Mouse (Mus musculus) MEL (cell line): ENCODE measurements at regions not wholly inside any gene's neighbourhood (a gene's known extent, or its start where the extent isn't known, plus 50 kb on each side); places are given as distances from the start of the nearest gene placed in this dataset.

Experiments used
- DNase-seq: peaks from one replicate; pipeline ENCODE4 v3.0.0; 2011; ENCODE audit warnings: low read depth, low spot score
- H3K27ac ChIP-seq: 2 replicates; pipeline ENCODE4 v1.5.1; 2012; ENCODE audit warnings: low read depth, mild to moderate bottlenecking, control low read depth, low read length, moderate library complexity; ENCODE audit not compliant: control insufficient read depth
- H3K27me3 ChIP-seq, 2 experiments: fragments of 150-350 bp in 1 of 2; sonication (generic) in 1 of 2; 2 replicates each; pipeline ENCODE4 v1.6.1; 2012; ENCODE audit warnings: low read length in 2 of 2, mild to moderate bottlenecking in 2 of 2, improper control_type of control experiment in 1 of 2, moderate library complexity in 1 of 2; ENCODE audit not compliant: insufficient read depth in 2 of 2, control insufficient read depth in 1 of 2
- H3K36me3 ChIP-seq, 2 experiments: 2 replicates each; pipeline ENCODE4 v1.6.1; 2012 to 2014; ENCODE audit warnings: low read length in 2 of 2, improper control_type of control experiment in 1 of 2, inconsistent platforms in 1 of 2, mild to moderate bottlenecking in 1 of 2; ENCODE audit not compliant: insufficient read depth in 2 of 2, control insufficient read depth in 1 of 2
- H3K4me1 ChIP-seq, 2 experiments: fragments of 150-350 bp in 1 of 2; sonication (generic) in 1 of 2; 2 replicates each; pipeline ENCODE4 v1.6.1; 2012; ENCODE audit warnings: low read length in 2 of 2, improper control_type of control experiment in 1 of 2, mild to moderate bottlenecking in 1 of 2; ENCODE audit not compliant: insufficient read depth in 2 of 2, control insufficient read depth in 1 of 2
- H3K4me3 ChIP-seq, 2 experiments: fragments of 150-350 bp in 1 of 2; sonication (generic) in 1 of 2; 2 replicates each; pipeline ENCODE4 v1.5.1; 2012; ENCODE audit warnings: low read depth in 2 of 2, low read length in 2 of 2, mild to moderate bottlenecking in 2 of 2, moderate library complexity in 2 of 2, control low read depth in 1 of 2, improper control_type of control experiment in 1 of 2; ENCODE audit not compliant: control insufficient read depth in 1 of 2, insufficient read depth in 1 of 2
- H3K79me2 ChIP-seq: 2 replicates; pipeline ENCODE4 v1.6.1; 2012; ENCODE audit warnings: mild to moderate bottlenecking, low read length, moderate library complexity; ENCODE audit not compliant: control insufficient read depth, poor library complexity, insufficient read depth
- H3K9ac ChIP-seq: 2 replicates; pipeline ENCODE4 v1.6.1; 2012; ENCODE audit warnings: low read depth, mild to moderate bottlenecking, control low read depth, low read length, moderate library complexity; ENCODE audit not compliant: control insufficient read depth, poor library complexity, severe bottlenecking
- H3K9me3 ChIP-seq: fragments of 150-350 bp; sonication (generic); replicated peaks from 2 replicates; pipeline ENCODE4 v1.6.1; 2012; ENCODE audit warnings: mild to moderate bottlenecking, low read length, improper control_type of control experiment, moderate library complexity; ENCODE audit not compliant: insufficient read depth
- BHLHE40 ChIP-seq: IDR thresholded peaks from 2 replicates; pipeline ENCODE4 v1.6.1; 2012; ENCODE audit warnings: low read depth, mild to moderate bottlenecking, inconsistent platforms, low read length, improper control_type of control experiment, borderline replicate concordance
- CHD1 ChIP-seq: IDR thresholded peaks from 2 replicates; pipeline ENCODE4 v1.6.1; 2012; ENCODE audit warnings: low read depth, mild to moderate bottlenecking, inconsistent platforms, low read length, improper control_type of control experiment
- CTCF ChIP-seq, 3 experiments: IDR thresholded peaks in 2 of 3; conservative IDR thresholded peaks in 1 of 3; 2 replicates each; pipeline ENCODE4 v1.5.1; 2011 to 2012; ENCODE audit warnings: low read length in 3 of 3, low read depth in 2 of 3, mild to moderate bottlenecking in 2 of 3, improper control_type of control experiment in 1 of 3, inconsistent platforms in 1 of 3, mixed read lengths in 1 of 3, moderate library complexity in 1 of 3; ENCODE audit not compliant: control insufficient read depth in 1 of 3, insufficient read depth in 1 of 3, poor library complexity in 1 of 3, severe bottlenecking in 1 of 3
- E2F4 ChIP-seq: IDR thresholded peaks from 2 replicates; pipeline ENCODE4 v1.6.1; 2011; ENCODE audit warnings: low read depth, low read length, improper control_type of control experiment, borderline replicate concordance
- ELF1 ChIP-seq: IDR thresholded peaks from 2 replicates; pipeline ENCODE4 v1.6.1; 2014; ENCODE audit warnings: low read depth, mild to moderate bottlenecking, inconsistent platforms, low read length, improper control_type of control experiment, moderate library complexity
- EP300 ChIP-seq, 2 experiments: IDR thresholded peaks; 2 replicates each; pipeline ENCODE4 v1.6.1; 2011; ENCODE audit warnings: improper control_type of control experiment in 2 of 2, low read length in 2 of 2, low read depth in 1 of 2, mild to moderate bottlenecking in 1 of 2
- ETS1 ChIP-seq: IDR thresholded peaks from 2 replicates; pipeline ENCODE4 v1.6.1; 2012; ENCODE audit warnings: low read depth, mild to moderate bottlenecking, inconsistent platforms, low read length, improper control_type of control experiment, moderate library complexity
- GABPA ChIP-seq: IDR thresholded peaks from 2 replicates; pipeline ENCODE4 v1.6.1; 2012; ENCODE audit warnings: low read depth, mild to moderate bottlenecking, inconsistent platforms, low read length, improper control_type of control experiment, moderate library complexity
- GATA1 ChIP-seq: IDR thresholded peaks from 2 replicates; pipeline ENCODE4 v1.6.1; 2011; ENCODE audit warnings: low read depth, low read length, improper control_type of control experiment
- JUND ChIP-seq: IDR thresholded peaks from 2 replicates; pipeline ENCODE4 v1.6.1; 2011; ENCODE audit warnings: low read depth, mild to moderate bottlenecking, improper control_type of control experiment, low read length
- KAT2A ChIP-seq: conservative IDR thresholded peaks from 2 replicates; pipeline ENCODE4 v1.6.1; 2012; ENCODE audit warnings: low read depth, low read length, improper control_type of control experiment, inconsistent platforms
- MAFK ChIP-seq: IDR thresholded peaks from 2 replicates; pipeline ENCODE4 v1.6.1; 2011; ENCODE audit warnings: low read depth, mild to moderate bottlenecking, low read length, improper control_type of control experiment, borderline replicate concordance
- MXI1 ChIP-seq: IDR thresholded peaks from 2 replicates; pipeline ENCODE4 v1.6.1; 2011; ENCODE audit warnings: mild to moderate bottlenecking, low read depth, low read length, improper control_type of control experiment
- MYB ChIP-seq: IDR thresholded peaks from 2 replicates; pipeline ENCODE4 v1.6.1; 2011; ENCODE audit warnings: mild to moderate bottlenecking, low read depth, low read length, improper control_type of control experiment
- NRF1 ChIP-seq: IDR thresholded peaks from 2 replicates; pipeline ENCODE4 v1.6.1; 2014; ENCODE audit warnings: low read depth, mild to moderate bottlenecking, inconsistent platforms, low read length, improper control_type of control experiment, moderate library complexity; ENCODE audit not compliant: poor library complexity, insufficient read depth, severe bottlenecking
- POLR2AphosphoS2 ChIP-seq: IDR thresholded peaks from 2 replicates; pipeline ENCODE4 v1.6.1; 2011; ENCODE audit warnings: low read length, improper control_type of control experiment
- RCOR1 ChIP-seq: IDR thresholded peaks from 2 replicates; pipeline ENCODE4 v1.6.1; 2012; ENCODE audit warnings: low read depth, mild to moderate bottlenecking, inconsistent platforms, low read length, improper control_type of control experiment
- SIN3A ChIP-seq: IDR thresholded peaks from 2 replicates; pipeline ENCODE4 v1.6.1; 2012; ENCODE audit warnings: low read length, improper control_type of control experiment, inconsistent platforms
- TAL1 ChIP-seq: IDR thresholded peaks from 2 replicates; pipeline ENCODE4 v1.6.1; 2012; ENCODE audit warnings: mild to moderate bottlenecking, inconsistent platforms, low read length, moderate library complexity, mixed read lengths
- TBP ChIP-seq: IDR thresholded peaks from 2 replicates; pipeline ENCODE4 v1.8.0; 2011; ENCODE audit warnings: low read depth, low read length, improper control_type of control experiment
- TCF12 ChIP-seq: IDR thresholded peaks from 2 replicates; pipeline ENCODE4 v1.6.1; 2014; ENCODE audit warnings: low read depth, mild to moderate bottlenecking, inconsistent platforms, low read length, improper control_type of control experiment, moderate library complexity
- UBTF ChIP-seq: IDR thresholded peaks from 2 replicates; pipeline ENCODE4 v1.6.1; 2012; ENCODE audit warnings: low read depth, mild to moderate bottlenecking, inconsistent platforms, low read length, improper control_type of control experiment, moderate library complexity, borderline replicate concordance; ENCODE audit not compliant: insufficient read depth
- USF1 ChIP-seq: IDR thresholded peaks from 2 replicates; pipeline ENCODE4 v1.6.1; 2014; ENCODE audit warnings: low read depth, mild to moderate bottlenecking, inconsistent platforms, low read length, improper control_type of control experiment, moderate library complexity
- USF2 ChIP-seq, 2 experiments: IDR thresholded peaks; 2 replicates each; pipeline ENCODE4 v1.6.1; 2011 to 2012; ENCODE audit warnings: improper control_type of control experiment in 2 of 2, low read length in 2 of 2, borderline replicate concordance in 1 of 2, inconsistent platforms in 1 of 2, low read depth in 1 of 2, mild to moderate bottlenecking in 1 of 2; ENCODE audit not compliant: insufficient read depth in 1 of 2
- ZKSCAN1 ChIP-seq: IDR thresholded peaks from 2 replicates; pipeline ENCODE4 v1.6.1; 2012; ENCODE audit warnings: low read depth, mild to moderate bottlenecking, inconsistent platforms, low read length, improper control_type of control experiment, moderate library complexity
- ZMIZ1 ChIP-seq: IDR thresholded peaks from 2 replicates; pipeline ENCODE4 v1.6.1; 2012; ENCODE audit warnings: low read depth, mild to moderate bottlenecking, inconsistent platforms, low read length, improper control_type of control experiment, moderate library complexity
- ZNF384 ChIP-seq: IDR thresholded peaks from 2 replicates; pipeline ENCODE4 v1.6.1; 2012; ENCODE audit warnings: low read depth, mild to moderate bottlenecking, inconsistent platforms, low read length, improper control_type of control experiment

- Histone ChIP-seq H3K27me3 (no peaks in the 10 kb centered on the region), H3K9me3 (no peaks in the 10 kb centered on the region), H3K36me3 (no peaks in the 10 kb centered on the region), H3K4me1 (no peaks in the 10 kb centered on the region), H3K79me2 (no peaks in the 10 kb centered on the region), H3K27ac (no peak overlapping the region), H3K9ac (no peak overlapping the region), H3K4me3 (no peak overlapping the region)
- DNase-seq, result no peak
- TF ChIP-seq MXI1 (no peak), ZNF384 (no peak), JUND (no peak), CTCF (IDR thresholded peaks at IDR 0.05 in 2 of 3, conservative IDR thresholded peaks at IDR 0.05 in 1 of 3; ENCODE audit: control insufficient read depth in 1 of 3, insufficient read depth in 1 of 3, low read depth in 2 of 3, low read length in 3 of 3, poor library complexity in 1 of 3, severe bottlenecking in 1 of 3) (no peak), EP300 (IDR thresholded peaks at IDR 0.05; ENCODE audit: low read depth in 1 of 2, low read length in 2 of 2) (no peak), SIN3A (no peak), USF1 (no peak), MYB (no peak), KAT2A (no peak), POLR2AphosphoS2 (no peak), TAL1 (no peak), USF2 (IDR thresholded peaks at IDR 0.05; ENCODE audit: borderline replicate concordance in 1 of 2, insufficient read depth in 1 of 2, low read depth in 1 of 2, low read length in 2 of 2) (no peak), TCF12 (no peak), CHD1 (no peak), RCOR1 (no peak), GABPA (no peak), ZMIZ1 (no peak), MAFK (no peak), GATA1 (no peak), ELF1 (no peak)
These were observed 50.2 kb upstream of the Nxt1 start for GRCm38 (mm10) chr2:148622216-148622615.

GRCm38 (mm10) chr2:148611911-148612310 lies 60.5 kb upstream of the Nxt1 start:
- H3K4me1 ChIP-seq, result no peaks in the 10 kb centered on the region
- no peak overlapping the region for H3K4me3 ChIP-seq
- H3K27ac ChIP-seq, result no peak overlapping the region
- H3K36me3 ChIP-seq, result no peaks in the 10 kb centered on the region
- no peak for DNase-seq
- H3K9ac ChIP-seq, result no peak overlapping the region
- TF ChIP-seq SIN3A, result no peak
- no peak for TF ChIP-seq NRF1
- TF ChIP-seq ZKSCAN1, result no peak
- no peak for TF ChIP-seq UBTF
- TF ChIP-seq CTCF (IDR thresholded peaks at IDR 0.05 in 2 of 3, conservative IDR thresholded peaks at IDR 0.05 in 1 of 3; ENCODE audit: control insufficient read depth in 1 of 3, insufficient read depth in 1 of 3, low read depth in 2 of 3, low read length in 3 of 3, poor library complexity in 1 of 3, severe bottlenecking in 1 of 3), result no peak
- no peak for TF ChIP-seq EP300 (IDR thresholded peaks at IDR 0.05; ENCODE audit: low read depth in 1 of 2, low read length in 2 of 2)
- TF ChIP-seq MAFK, result no peak
- no peak for TF ChIP-seq ELF1
- no peak for TF ChIP-seq MXI1
- TF ChIP-seq POLR2AphosphoS2, result no peak
- no peak for TF ChIP-seq JUND
- TF ChIP-seq USF1, result no peak
- no peak for TF ChIP-seq GABPA
- TF ChIP-seq ZNF384, result no peak
- TF ChIP-seq ETS1, result no peak
- no peak for TF ChIP-seq E2F4
- no peak for TF ChIP-seq TCF12
- TF ChIP-seq BHLHE40, result no peak
- no peak for TF ChIP-seq TBP
- TF ChIP-seq, all 39 proteins: peak for 0
- H3K79me2 ChIP-seq, result no peaks in the 10 kb centered on the region
- no peaks in the 10 kb centered on the region for H3K9me3 ChIP-seq
- H3K27me3 ChIP-seq, result no peaks in the 10 kb centered on the region
